Mouse (Mus musculus): Measurements from ENCODE around the gene Clgn.
A peak's percentile ranks its signal among the peaks of the same experiment; 100 is the strongest.

The Clgn gene

DNA sequence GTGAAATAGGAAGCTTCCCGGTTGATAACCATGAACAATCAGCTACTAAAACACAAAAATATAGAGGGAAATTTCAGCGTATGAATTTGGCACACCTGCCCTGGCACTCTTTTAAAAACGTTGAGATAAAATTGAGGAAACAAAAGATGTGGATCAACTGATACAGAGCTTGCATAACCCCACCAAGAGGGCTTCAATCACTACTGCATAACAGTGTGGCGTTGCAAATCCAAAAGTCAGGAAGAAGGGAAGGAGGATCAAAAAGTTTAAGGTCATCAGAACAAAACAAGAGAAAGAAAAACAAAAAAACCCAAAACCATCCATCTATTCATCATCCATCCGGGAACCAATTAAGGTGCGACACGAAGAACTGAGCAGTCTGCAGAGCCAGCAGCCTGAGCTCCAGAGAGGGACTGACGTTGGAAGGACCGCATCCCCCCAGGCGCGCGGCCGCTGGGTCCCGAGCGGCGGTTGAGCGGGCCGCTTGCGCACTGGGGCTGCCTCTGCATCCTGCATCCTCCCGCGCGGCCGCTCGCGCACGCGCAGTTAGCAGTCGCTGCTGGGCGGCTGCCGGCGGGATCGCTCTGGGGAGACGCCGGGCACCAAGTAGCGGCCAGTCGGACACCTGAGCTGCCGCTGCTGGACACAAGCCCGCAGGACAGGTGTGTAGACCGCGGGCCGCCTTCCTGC lies at the start of gene Clgn:
Clgn (plus strand) TSS at position 552 of the 690 bp plus-strand sequence.
- peak; percentile 59 for DNase-seq

DNA sequence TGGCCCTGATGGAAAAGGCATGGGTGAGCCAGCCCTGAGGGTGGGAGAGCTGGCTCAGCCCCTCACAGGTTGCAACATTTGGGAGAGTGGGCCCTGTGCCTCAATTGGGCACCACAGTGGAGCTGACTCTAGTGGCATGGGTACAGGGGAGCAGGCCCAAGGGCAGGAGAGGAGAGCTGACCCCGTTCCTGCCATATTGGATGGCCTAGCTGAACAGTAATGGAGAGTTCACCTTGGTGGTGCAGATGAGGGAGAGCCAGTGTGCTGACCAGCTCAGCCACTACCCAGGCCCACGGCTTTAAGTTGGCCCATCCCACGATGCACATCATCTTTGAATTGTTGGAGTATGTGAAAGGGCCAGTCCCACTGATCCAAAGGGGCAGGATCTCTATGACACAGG lies 47.6 kb upstream of the Clgn start:
- DNase-seq, result no peak

DNA sequence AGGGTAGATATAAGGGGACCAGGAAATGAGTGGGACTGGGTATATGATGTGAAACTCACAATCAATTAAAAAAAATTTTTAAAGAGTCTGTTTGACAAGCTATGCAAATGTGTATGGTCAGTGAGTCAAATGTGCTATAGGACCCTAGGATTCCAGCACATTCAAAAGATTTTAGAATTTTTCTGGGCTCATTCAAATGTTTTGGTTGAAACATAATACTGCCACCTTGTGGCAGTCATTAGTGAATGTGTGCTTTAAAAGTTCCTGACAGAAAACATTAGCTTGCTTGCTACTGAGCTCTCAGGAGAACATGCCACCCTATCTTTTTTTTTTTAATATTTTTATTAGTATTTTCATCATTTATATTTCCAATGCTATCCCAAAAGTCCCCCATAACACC lies 47.0 kb upstream of the Clgn start:
- DNase-seq, result peak; percentile 17

DNA sequence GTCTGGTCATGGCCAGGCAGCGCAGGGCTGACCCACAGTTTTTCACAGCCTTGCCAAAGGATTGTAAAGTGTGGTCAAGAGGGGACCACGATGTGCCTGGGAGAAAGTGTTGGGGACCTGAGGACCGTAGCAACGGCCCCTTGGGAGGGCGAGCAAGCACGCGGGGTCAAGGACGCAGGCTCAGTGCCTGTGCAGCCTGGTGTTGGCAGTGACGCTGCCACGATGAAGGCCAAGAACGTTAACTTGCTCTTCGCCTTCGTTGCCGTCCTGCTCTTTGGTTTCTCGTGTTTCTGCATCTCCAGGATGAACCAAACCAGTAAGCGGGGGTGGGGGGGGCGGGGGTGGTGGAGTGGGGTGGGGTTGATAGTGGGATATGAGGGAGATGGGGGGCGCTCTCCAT lies 41.4 kb upstream of the Clgn start, which contains the start of gene Mgat4d:
Mgat4d (plus strand) TSS at position 209 of the 400 bp plus-strand sequence.
- DNase-seq, result no peak

DNA sequence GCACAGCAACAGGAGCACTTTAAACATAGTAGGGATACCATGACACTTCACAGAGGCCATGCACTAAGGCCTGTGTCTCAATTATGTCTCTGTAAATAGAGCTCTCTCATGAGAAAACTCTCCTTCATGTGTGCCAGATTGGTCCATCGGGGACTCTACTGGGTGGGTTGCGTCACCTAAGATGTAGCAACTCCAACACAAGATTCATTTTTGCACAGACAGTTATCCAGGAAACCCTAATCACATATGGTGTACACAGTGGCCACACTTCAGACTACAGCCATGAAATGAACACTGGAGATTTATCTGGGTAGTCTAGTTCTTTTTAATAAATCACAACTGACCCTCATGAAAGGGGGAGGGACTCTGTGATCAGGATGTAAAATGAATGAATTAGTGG lies 38.4 kb upstream of the Clgn start:
- DNase-seq, result no peak

DNA sequence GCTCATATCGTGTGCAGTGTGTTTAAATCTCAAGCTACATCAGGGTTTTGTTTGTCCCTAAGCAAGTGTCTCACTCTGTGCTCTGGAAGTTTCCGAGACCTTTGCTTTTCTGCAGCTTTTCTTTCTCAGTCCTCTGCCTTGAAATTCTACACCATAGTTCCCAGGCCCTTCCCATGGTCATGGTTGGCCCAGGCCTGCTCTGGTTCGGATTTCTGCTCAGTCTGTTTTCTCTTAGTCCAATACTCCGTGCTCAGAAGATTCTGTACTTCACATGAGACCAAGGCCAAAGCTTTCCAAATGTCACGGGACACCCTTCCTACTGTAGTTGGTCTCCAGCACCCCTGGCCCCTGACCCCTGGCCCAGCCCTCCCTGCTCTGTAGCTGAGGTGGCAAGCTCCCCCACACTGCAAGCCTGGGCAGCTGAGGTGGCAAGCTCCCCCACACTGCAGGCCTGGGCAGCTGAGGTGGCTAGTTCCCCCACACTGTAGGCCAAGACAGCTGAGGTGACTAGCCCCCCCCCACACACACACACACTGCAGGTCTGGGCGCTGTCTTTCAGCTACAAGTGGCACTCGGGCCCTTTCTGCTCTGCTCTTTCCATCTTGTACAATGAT lies 26.4 kb upstream of the Clgn start:
- no peak for DNase-seq

DNA sequence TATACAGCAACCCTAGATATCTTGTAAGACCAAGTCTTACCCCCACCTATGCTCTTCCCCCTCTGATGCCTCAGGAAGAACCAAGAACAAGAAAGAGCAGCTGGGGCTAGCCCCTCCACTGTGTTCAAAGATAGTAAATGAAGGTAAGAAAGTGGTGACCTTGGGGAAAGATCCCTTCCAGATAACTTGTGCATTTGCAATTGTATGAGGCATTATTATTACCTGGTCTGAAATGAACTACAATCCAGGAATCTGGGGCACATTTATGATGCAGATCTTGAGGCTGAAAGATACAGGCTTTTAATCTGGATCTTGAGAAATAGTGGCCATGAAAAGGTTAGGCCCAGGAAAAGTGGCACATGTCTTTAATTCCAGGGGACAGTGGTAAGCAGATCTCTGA lies 12.4 kb upstream of the Clgn start:
- no peak for DNase-seq

DNA sequence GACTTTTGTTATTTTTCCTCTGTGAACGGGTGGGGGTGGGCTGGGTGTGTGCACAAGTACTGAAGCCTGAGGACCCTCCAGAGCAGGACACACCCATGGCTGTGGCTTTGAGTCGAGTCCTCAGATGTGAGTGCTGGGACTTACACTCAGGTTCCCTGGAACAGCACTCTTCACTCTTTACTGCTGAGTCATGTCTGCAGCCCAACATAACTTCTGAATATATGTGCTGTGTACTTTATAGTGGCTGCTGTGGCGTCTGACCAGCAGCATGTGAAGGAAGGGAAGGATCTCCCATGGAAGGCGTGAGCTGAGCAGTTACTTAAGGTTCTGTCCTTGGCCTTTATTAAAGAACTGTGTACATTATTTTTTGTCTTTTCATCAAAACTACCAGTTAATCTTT lies 9.5 kb upstream of the Clgn start:
- no peak for DNase-seq

DNA sequence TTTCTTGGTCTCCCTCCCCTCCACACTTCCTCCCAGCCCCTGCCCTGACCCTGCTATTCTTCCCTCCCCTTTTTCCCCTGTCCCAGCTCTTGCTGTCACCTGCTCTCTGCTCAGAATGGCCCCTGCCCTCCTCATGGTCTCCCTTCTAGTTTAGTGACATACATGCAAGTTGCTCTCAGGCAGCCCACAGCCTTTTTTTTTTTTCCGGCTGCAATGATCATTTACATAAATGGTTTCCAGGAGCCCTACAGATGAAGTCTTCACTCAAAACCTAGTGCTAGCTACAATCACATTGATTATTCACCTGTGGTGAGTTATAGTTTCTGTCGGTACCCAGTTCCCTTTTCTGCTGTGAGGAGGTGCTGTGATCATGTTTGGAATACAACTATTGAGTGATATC lies 8.7 kb upstream of the Clgn start:
- DNase-seq, result no peak

DNA sequence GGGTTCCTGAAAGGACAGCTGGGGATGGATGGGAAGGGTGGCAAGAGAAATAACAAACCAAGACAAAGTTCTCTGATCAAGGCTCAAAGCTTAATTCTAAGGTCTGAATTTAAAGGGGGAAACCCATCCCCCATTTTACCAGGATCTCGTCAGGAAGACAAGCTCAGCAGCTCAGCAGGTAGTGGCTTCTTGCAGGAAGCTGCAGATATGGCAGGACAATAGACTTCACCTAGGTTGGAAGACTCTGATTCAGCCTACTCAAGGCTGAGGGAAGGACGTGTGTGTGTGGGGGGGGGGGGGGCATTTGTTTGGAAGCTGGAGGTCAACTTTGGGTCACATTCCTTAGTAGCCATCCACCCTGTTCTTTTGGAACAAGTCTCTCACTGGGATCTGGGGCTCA lies 6.8 kb upstream of the Clgn start:
- DNase-seq, result no peak

DNA sequence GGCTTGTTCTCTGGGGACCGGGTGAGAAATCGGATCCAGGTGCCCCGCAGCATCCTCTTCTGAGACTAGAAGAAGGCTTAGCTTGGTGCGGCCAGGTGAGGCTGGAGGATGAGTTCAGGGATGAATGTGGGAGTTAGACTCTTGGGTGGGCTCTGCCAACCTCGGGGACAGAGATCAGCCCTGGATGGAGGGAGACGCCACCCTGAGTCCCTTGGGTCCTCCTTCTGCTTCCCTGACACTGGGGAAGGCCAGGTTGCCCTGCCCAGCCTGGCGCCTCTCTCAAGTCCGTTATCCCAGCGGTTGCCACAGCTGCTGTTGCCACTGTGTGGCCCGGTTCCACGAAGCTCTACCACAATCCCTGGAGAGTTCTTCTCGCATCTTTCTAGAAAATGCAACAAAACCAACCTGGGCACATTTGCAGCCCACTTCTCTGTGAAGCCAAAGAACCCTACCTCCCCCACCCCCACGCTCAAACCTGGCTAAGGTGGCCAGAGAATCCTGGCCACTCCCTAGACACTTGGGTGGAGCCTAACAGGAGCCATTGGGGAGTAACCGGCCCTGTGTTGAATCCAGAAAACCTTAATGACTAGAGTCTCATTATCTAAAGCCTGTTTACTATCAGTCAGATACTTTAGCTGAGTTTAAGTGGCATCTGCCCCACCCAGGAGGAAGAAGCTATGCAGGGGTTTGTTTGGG lies 487 bp downstream of the Clgn start:
- no peak for DNase-seq

DNA sequence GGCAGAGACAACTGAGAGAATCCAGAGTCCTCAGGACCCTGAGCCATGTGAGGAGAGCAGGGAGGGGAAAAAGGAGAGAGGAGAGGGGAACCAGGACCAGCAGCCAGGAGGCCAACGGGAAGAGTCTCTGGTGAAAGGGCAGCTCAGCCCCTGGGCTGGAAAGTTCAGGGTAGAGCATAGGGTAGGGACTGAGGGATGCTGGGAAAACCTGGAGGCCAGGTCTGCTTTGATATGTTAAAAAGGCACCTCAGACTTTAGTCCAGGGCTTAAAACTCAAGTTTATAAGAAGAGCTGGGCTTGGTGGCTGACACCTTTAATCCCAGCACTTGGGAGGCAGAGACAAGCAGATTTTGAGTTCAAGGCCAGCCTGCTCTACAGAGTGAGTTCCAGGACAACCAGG lies 2.9 kb downstream of the Clgn start:
- DNase-seq, result no peak

DNA sequence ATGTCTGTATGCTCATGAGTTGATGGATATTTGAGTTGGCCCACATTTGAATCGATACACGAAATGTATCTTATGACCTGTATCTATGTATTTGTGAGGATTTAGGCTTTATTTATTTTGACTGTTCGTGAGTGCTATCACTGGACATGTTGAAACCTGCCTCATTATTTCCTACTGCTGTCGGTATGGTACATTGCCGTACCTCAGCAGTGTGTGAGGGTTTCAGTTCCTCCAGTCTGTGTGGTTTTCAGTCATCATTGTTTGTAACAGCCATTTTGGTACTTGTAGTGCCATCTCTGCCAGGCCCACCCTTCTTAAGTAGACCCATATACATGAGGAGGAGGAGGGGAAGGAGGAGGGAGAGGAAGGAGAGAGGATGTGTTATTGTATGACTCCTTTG lies 4.7 kb downstream of the Clgn start:
- DNase-seq, result no peak

DNA sequence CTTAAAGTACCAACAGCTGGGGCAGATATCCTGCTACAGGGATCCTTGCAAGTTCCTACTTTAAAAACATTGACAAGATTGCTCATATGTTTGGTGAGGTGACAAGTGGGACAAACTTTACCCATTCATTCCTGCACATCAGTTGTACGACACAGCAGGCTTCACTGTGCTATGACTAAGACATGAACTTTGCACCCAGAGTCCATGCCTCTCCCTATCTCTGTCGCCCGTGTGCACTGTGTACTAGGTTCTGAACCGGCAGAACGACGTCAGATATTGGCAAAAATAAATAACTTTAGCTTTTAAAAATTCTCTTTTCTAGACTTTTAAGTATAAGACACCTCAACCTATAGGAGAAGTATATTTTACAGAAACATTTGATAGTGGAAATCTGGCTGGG lies 7.0 kb downstream of the Clgn start:
- no peak for DNase-seq

DNA sequence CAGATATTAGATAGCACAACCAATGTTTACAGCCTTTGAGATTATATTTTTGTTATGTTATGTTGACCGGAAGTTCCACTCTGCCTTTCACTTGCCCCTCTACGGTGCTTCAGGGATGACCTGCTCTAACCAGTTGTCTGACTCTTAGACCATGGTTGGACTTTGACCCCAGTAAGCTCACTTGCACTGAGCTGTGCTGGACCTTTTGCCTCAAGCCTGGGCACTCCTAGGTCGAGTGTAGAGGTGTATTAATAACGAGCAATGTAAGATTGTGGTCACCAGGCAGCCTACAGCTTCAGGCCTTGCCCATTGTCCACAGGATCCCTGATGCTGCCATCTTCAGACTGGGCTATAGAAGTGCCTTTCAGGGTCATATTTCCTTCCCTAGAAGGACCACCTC lies 8.1 kb downstream of the Clgn start:
- no peak for DNase-seq

DNA sequence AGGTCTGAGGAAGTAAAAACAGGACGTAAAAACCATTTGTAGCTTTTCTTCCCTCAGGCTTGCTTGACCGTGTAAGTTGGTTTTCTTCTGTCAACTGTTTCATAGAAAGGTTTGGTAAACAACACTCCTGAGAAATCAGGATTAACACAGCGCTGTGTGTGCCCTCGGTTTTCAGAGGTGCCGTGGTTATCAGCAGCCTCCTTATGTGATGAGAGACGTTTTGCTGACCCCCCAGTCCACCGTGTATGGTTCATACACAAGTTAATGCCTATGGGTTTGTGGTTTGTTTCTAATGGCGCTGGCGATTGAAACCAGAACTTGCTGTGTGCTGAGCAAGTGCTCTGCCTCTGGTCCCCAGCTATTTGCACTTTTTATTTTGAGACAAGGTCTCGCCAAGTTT lies 15.9 kb downstream of the Clgn start:
- DNase-seq, result no peak

DNA sequence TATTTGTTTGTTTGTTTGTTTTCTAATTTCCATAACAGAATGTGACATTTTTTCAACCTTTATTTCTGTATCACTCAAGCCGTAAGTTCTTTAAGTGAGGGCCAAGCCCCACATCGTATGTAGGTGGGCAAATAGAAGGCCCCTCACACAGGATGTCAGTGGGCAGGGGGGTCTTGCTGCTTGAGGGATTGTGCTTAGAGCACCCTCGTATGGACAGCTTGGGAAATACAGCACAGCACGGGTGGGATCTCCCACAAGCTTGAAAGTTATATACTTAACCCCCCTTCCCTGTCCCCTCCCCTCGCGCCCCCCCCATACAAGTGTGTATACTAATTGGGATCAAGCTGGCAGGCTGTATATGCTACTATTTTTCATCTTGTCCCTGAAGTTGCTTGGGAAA lies 17.2 kb downstream of the Clgn start:
- no peak for DNase-seq

DNA sequence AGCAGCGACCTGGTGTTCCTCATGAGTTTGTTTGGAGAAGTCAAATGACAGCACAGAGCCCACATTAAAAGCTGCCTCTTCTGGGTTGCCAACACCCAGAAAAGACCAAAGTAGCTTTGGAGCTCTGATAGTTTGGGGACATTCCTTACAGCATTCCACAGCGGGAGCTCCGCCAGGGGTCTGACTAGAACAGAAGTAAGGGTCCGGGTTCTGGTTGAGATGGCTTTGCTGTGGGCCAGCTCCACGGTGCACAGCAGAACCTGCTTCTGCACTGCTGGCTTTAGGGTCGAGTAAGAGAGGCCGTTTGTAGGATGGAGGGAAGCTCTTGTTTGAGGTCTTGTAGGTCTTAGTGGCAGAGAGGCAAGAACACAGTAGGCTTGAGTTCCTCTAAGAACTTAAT lies 18.8 kb downstream of the Clgn start:
- DNase-seq, result no peak

DNA sequence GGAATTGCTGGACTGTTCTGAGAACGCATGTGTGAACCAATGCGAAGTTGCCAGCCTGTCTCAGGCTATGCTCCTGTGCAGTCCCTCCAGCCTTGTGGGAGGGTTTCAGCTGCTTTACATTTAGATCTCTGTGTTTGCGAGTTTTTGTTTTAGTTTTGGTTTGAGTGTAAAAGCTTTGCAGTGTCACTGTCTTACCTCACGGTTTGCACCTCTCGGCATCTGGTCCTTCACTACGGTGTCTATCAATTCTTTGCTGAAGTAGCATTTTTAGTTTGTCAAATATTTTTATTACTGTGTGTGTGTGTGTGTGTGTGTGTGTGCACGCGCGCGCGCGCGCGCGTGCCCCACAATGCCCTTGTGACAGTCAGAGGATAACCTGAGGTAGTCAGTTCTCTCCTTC lies 27.2 kb downstream of the Clgn start:
- no peak for DNase-seq

DNA sequence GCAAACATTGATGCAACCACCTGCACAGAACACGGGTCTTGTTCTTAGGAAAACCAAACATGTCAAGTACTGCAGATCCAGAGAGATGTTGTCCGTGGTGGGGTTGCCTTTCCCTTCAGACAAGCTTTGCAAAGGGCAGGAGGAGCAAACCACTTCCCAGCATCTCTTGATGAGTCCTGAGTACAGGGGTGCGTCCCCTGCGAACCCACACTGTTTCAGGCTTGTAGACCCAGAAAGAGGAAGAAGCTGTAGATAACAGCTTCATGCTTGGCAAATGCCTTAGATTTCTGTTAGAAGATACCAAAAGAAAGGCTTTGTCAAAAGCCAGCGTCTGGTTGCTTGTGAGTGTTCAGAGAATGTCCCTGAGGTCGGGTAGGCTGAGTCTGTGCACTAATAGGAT lies 28.3 kb downstream of the Clgn start:
- DNase-seq, result no peak

DNA sequence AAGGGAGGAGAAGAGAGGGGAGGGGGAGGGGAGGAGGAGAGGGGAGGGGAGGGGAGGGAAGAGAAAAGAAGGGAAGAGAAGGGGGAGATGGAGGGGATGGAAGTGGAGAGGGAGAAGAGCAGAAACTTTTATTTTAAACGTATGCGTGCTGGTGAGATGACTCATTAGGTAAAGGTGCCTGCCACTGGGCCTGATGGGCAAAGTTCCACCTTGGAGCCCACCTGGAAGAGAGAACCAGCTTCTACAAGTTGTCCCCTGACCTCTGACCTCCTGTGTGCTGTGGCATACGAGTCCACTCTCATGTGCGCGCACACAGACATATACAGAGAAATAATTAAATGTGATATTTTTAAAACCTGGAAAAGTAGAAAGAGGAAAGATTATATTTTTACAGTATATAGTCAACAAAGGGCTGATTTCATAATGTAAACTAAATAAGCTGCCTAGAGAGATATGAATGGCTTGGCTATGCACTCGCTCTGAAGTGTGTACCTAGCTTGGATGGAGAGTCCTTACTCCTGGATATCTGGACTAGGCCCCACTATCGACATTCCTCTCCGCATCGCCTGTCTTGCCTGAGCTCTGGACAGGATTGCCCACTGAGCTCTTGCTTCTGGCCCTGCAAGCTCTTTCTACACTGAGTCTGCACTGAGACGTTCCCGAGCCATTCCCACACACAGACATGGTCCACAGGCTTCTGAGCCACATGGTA lies 29.3 kb downstream of the Clgn start:
- DNase-seq, result no peak

DNA sequence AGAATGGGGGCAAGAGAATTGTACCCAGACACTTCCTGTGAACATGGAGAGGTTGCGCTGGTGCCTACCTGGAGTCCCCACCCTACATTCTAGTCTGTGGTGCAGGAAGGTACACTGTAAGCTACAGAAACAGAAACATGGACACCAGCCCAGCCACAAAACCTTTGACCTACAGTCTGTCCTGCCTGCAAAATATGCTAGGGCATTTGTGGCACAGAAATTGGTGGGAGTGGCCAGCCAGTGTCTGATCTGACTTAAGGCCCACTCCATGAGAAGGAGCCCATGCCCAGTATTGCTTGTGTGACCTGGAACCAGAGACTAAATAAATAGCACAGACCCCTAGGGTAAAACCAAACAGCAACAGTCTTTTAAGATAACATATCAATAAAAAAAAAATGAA lies 31.7 kb downstream of the Clgn start:
- DNase-seq, result no peak

DNA sequence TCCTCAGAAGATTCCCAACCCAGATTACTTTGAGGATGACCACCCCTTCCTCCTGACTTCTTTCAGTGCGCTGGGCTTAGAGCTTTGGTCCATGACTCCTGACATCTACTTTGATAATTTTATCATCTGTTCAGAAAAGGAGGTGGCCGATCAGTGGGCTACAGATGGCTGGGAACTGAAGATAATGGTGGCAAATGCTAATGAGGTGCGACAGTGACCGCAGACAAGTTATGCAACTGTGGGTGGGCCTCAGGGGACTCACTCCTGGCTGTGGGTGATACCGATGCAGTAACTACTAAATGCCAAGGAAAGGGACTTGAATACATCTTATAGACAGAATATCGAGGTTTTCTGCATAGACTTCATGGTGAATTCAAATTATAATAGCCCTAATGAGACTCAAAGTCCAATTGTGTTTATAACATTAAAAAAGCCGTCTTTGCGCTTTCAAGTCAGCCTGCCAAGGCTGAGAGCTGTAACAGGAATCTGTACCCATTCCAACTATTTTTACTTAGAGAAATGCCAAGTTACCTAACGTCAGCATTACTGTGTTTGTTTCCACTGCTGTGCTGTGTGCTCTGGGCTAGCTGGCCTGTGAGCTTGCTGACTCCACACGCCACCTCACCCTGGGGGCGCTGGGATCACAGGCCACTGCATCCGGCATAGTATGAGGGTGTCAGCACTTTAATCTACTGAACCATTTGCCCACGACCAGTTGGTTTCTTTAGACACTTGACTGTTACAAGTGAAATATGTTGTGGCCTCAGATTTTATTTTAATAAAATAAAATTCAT lies 33.6 kb downstream of the Clgn start:
- DNase-seq, result peak; percentile 42

Data from kidney, postnatal 14 days (tissue).